Mouse (Mus musculus): Measurements from ENCODE around the gene Maff.
A peak's percentile ranks its signal among the peaks of the same experiment; 100 is the strongest.

The Maff gene

GRCm38 (mm10) chr15:79364120-79364519 is 17.7 kb downstream of the Maff start:
- no peak for DNase-seq (ENCODE audit: low read depth)

GRCm38 (mm10) chr15:79365068-79365467 is 18.6 kb downstream of the Maff start:
- DNase-seq (ENCODE audit: low read depth) = no peak

- DNase-seq (ENCODE audit: low read depth) = no peak
These were observed 20.0 kb downstream of the Maff start for GRCm38 (mm10) chr15:79366402-79366801.

- no peak for DNase-seq (ENCODE audit: low read depth)
These were observed 21.9 kb downstream of the Maff start for GRCm38 (mm10) chr15:79368313-79368811.

- no peak for DNase-seq (ENCODE audit: low read depth)
These were observed 22.5 kb downstream of the Maff start for GRCm38 (mm10) chr15:79368861-79369440.

- DNase-seq (ENCODE audit: low read depth) = no peak
These were observed 23.2 kb downstream of the Maff start for GRCm38 (mm10) chr15:79369452-79370280.

GRCm38 (mm10) chr15:79370281-79370843 is 23.9 kb downstream of the Maff start:
- no peak for DNase-seq (ENCODE audit: low read depth)

GRCm38 (mm10) chr15:79374760-79375159 is 28.3 kb downstream of the Maff start:
- no peak for DNase-seq (ENCODE audit: low read depth)

- DNase-seq (ENCODE audit: low read depth) = no peak
These were observed 31.3 kb downstream of the Maff start for GRCm38 (mm10) chr15:79377681-79378080.

GRCm38 (mm10) chr15:79378608-79379007 is 32.2 kb downstream of the Maff start:
- DNase-seq (ENCODE audit: low read depth) = no peak

- no peak for DNase-seq (ENCODE audit: low read depth)
These were observed 33.2 kb downstream of the Maff start for GRCm38 (mm10) chr15:79379658-79380057.

- peak; percentile 44 for DNase-seq (ENCODE audit: low read depth)
These were observed 34.3 kb downstream of the Maff start for GRCm38 (mm10) chr15:79380468-79381444.

- no peak for DNase-seq (ENCODE audit: low read depth)
These were observed 35.2 kb downstream of the Maff start for GRCm38 (mm10) chr15:79381644-79382043.

GRCm38 (mm10) chr15:79387081-79387480 is 40.7 kb downstream of the Maff start:
- no peak for DNase-seq (ENCODE audit: low read depth)

- no peak for DNase-seq (ENCODE audit: low read depth)
These were observed 41.2 kb downstream of the Maff start for GRCm38 (mm10) chr15:79387611-79388010.

GRCm38 (mm10) chr15:79388171-79388570 is 41.8 kb downstream of the Maff start:
- DNase-seq (ENCODE audit: low read depth) = no peak

GRCm38 (mm10) chr15:79390434-79390833 is 44.0 kb downstream of the Maff start:
- DNase-seq (ENCODE audit: low read depth) = no peak

- DNase-seq (ENCODE audit: low read depth) = no peak
These were observed 45.1 kb downstream of the Maff start for GRCm38 (mm10) chr15:79391447-79392093.

- no peak for DNase-seq (ENCODE audit: low read depth)
These were observed 46.1 kb downstream of the Maff start for GRCm38 (mm10) chr15:79392527-79392926.

- no peak for DNase-seq (ENCODE audit: low read depth)
These were observed 46.7 kb downstream of the Maff start for GRCm38 (mm10) chr15:79393101-79393500.

GRCm38 (mm10) chr15:79394842-79395241 is 48.4 kb downstream of the Maff start:
- DNase-seq (ENCODE audit: low read depth) = no peak
